Mouse (Mus musculus) right cerebral cortex, adult 18-20 months (tissue): ENCODE results near the gene Pafah1b3.
A peak's percentile ranks its signal among the peaks of the same experiment; 100 is the strongest.

Experiments
- DNase-seq: peaks from one replicate; pipeline ENCODE4 v3.0.0; 2022; ENCODE audit warnings: mixed read lengths

The Pafah1b3 gene

DNA sequence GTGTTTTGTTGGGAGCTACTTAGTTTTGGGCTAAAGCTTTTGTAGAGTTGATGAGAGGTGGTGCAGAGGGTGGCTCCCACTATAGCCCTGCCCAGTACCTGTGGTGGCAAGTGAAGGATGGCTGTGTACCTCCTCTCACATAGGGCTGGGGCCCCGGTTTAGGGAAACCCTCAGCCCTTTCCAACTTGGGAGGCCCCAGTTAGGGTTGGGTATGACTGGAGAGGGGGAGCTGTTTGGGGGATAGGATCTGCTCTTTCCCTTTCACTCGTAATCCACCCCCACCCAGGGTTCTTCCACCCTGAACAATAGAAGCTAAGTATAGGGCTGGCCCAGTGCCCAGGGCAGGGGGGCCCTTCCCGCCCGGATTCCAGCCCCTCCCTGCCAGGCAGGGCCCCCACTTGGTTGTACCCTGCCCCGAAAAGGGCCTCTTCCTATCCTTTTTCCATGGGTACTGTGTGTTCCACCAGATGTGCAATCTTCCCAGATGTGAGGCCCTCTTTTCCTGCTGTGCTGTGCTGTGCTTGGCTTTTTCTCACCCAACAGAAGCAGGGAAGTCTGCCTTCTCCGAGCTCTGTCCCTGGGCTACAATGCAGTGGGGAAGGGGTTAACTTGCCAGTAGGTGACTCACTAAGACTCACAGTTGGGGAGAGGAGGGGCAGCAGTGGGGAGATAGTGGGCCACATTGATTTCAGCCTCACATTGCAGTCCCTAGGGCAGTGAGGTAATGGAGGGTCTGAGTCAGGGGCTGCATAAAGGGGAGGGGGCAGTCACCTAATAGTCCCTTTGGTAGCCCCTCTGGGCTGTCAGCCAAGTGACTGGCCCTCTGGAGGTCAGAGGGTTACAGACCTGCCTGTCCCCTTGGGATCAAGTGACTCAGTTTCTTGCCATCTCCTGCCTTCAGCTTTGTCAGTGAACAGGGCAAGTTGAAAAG, 17.7 kb downstream of the Pafah1b3 start:
- DNase-seq = peak; percentile 32

DNA sequence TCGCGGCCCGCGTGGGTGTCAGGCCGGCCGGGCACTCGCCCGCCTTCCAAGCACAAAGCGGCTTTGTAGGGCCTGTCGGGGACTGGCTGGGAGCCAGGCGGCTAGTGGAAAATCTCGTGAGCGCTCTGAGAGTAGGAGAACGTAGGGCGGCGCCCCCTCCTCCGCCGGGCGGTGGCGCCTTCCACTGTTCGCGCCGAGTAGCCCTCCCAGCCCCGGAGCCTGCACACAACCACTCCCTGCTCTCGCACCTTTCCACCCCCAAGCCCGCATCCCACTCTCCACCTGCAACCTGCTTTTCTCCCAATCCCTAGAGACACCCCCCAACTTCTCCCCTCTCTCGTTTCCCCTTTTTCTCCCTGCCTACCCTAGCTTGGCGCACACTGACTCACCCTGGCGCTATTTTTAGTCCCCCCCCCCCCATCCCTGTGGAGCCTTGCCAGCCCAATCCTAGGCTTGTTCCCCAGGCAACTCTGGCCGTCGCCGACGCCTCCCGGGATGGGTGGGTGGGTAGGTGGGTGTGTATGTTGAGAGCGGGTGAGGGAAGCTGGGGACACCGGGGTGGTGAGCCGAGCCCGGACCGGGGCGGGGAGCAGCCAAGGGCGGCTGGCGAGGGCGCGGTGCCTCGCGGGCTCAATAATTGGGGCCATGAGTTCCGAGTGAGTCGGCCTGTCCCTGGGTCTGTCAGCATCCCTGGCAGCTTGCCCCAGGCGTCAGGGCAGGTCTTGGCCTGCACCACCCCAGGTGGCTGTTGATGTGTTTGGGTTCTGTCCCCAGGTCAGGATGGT, 18.5 kb downstream of the Pafah1b3 start:
- peak; percentile 92 for DNase-seq

DNA sequence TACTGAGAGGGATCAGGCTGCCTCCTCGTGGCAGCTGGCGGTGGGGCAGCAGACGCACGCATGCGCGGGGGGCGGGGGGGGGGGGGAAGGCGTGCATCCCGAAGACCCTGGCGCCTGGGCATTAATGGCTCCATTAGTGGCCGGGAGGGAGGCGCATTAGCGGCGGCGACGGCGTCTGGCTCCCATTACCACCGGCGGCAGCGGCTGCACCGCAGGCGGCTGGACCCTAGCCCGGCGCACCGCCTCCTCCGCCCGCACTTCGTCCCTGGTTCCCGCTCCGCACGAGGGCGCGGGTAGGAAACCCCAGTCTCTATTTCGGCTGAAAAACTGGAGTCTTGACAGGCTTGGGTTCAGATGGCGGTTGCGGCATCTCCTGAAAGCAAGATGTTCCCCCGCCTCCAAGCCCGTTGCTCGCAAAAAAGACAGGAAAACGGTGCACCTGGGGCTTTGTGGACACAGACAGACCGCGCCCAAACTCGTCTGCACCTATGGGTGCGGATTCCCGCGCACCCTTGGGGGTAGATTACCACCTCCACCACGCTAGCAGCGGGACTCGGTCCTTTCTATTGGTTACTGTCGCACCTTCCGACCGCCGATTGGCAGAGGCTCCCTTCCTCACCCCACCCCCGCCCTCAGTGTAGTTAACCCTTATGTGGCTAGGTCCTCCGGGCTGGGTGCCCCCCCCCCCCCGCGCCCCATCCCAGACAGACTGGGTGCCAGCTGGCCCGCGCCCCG, 19.3 kb downstream of the Pafah1b3 start:
- peak; percentile 88 for DNase-seq

DNA sequence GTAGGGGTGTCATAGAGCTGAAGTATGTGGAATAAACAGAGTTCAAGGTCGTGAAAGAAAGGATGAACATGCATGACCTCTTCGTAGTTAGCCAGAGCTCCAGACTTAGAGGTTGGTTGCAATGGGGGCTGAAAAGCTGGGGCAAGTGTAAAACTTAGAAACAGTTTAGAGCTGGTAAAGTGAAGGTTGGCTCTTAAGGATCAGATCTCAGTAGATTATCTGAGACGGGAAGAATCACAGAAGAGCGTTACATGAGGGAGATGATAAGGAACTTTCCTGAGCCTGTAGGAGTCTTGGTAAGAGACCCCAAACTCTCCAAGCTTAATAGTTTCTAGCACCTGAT, 19.8 kb downstream of the Pafah1b3 start:
- no peak for DNase-seq

DNA sequence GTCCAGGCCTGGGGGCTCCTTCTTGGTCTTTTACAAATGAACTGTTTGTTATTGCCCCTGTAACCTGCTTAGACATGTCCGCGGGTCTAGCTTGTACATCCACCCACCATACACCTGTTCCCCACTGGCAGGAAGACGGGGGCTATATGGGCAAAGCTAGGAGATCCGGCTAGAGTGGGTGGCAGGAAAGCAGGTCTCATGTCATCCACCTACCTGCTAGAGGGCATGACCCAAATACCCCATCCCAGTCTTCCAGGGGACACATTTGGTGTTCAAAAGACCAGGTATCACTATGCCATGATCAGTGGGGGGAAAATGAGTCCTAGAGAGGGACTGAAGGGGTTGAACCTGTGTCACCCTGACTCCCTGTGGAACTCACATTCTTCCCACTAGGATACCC, 20.4 kb downstream of the Pafah1b3 start:
- DNase-seq = no peak

DNA sequence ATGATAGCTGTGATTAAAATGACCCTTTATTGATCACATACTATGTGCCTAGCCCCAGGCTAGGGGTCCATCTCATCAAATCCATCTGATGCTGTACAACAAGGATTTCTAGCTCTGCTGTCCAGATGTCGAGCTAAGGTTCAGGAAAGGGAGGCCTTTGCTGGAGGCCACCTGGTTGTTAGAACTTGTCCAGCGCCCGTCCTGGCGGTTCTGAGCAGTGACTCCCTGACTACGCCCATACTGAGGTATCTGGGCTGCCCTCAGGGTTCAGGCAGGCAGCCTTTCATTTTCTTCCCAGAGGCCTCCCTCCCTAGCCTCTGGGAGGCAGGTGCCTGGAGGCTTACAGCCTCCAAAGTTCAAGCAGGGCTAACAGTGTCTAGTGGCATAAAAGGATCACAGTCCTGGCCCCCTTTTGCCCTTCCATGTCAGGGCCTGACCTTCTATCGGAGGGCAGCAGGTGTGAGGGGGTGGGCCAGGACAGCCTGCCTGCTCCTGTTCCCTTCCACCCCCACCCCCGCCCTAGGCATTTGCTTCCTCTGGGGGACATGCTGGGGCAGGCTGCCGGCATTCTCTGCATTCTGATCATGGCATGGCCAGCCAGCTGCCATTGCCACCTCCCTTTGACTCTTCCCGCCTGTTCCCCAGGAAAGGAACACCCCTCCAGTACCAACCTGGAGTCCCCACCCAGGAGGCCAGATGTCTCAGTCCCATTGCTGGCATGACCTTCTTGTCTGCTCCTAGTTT, 22.1 kb downstream of the Pafah1b3 start:
- no peak for DNase-seq

DNA sequence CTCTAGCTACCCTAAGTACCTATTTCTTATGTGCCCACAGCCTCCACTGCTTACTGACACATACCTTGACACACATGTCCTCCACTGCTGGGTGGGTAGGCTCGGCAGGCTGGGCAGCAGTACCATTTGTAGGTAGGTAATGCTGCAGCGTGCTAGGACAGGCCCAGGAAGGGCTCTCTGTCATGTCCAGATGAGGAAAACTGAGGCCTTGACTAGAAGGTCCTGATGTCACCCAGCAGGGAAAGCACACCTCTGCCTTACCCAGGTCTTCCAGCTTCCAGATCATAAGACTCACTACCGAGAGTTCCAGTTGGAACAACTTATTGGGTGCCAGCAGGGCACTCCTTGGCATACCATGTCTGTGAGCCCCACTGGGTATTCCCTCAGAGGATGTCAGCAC, 22.8 kb downstream of the Pafah1b3 start:
- no peak for DNase-seq

DNA sequence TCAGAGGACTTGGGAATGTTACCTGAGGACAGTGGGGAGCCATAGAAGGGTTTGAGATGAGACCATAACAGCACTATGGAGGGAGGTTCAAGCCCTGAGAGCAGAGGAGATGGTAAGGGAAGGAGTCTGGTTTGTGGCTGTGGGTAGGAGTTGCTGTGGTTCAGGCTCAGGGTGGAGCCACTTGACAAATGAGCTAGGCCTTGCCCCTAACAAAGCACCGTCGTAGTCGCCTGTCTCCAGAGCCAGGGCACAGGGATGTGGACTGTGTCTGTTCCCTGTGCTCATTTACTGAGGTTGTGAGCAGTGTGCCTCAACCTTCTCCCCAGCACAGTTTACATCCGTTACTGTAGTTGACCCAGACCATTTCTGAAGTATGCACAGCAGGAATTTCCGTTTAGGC, 23.2 kb downstream of the Pafah1b3 start:
- DNase-seq = no peak

DNA sequence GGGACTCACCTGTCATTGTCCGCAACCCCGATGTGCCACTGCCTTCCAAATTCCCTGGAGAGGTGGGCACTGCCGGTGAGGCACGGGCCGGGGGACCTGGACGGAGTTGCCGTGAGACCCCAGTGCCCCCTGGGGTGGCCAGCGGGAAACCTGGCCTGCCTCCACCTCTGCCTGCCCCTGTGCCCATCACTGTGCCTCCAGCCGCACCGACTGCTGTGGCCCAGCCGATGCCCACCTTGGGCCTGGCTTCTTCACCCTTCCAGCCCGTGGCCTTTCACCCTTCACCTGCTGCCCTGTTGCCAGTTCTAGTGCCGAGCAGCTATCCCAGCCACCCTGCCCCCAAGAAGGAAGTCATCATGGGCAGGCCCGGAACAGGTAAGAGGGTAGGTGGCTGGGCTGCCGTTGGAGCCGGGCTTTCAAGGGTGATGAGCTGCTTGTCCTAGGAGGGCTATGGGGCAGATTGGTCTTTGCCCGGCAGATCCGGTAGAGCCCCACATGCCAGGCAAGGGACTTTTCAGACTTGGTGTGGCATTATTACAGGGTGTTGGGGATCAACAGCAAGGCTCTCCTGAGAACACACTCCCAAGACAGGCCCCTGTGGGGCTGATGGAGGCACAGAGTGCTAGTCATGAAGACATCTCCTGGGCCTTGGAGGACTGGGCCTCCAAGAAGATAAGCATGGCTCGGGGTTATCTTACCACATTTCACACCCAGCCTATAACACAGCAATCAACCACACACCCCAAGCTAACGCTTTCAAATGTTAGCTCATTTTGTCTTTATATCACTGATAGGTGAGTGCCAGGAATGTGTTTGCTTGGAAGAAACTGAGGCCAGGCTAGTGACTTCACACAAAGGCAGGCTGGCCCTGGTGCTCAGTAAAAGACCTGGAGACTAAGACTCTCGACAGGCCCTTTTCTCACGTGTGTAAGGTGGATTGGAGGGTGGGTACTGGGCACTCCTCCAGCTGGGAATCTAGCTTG, 24.2 kb downstream of the Pafah1b3 start:
- DNase-seq = no peak

DNA sequence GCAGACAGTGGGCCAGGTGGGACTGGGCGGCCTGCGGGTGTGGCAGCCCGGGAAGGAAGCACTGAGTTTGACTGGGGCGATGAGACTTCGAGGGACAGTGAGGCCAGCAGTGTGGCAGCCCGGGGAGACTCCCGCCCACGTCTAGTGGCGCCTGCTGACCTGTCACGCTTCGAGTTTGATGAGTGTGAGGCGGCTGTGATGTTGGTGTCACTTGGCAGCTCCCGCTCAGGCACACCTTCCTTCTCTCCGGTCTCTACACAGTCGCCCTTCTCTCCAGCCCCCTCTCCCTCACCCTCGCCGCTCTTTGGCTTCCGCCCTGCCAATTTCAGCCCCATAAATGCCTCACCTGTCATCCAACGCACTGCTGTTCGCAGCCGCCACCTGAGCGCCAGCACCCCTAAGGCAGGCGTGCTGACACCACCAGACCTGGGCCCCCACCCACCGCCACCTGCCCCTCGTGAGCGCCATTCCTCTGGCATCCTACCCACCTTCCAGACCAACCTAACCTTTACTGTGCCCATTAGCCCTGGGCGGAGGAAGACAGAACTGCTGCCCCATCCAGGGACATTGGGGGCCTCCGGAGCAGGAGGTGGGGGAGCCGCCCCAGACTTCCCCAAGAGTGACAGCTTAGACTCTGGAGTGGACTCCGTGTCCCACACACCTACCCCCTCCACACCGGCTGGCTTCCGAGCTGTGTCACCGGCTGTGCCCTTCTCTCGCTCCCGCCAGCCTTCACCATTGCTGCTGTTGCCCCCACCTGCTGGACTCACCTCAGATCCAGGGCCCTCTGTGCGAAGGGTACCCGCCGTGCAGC, 25.1 kb downstream of the Pafah1b3 start:
- DNase-seq = no peak

DNA sequence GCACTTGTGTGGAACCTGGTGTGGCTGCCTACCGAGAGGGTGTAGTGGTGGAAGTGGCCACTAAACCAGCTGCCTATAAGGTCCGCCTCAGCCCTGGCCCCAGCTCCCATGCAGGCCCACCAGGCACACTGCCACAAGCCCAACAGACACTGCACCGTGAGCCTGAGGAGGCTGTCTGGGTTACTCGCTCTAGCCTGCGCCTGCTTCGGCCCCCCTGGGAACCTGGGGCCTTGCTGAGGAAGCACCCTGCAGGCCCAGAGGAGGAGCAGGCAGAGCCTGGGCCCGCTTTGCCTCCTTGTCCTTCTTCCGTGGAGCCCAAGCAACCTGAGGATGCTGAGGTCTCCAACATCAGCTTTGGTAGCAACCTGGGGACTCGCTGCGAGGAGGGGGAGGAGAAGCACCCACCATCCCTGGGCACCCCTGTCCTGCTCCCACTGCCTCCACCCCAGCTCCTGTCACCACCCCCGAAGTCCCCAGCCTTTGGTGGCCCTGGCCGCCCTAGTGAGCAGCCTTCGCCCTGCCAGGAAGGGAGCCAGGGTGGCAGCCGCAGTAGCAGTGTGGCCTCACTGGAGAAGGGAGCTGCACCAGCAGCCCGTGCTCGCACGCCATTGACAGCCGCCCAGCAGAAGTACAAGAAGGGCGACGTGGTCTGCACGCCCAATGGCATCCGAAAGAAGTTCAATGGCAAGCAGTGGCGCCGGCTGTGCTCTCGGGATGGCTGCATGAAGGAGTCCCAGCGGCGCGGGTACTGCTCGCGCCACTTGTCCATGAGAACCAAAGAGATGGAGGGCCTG, 25.9 kb downstream of the Pafah1b3 start:
- DNase-seq = no peak

DNA sequence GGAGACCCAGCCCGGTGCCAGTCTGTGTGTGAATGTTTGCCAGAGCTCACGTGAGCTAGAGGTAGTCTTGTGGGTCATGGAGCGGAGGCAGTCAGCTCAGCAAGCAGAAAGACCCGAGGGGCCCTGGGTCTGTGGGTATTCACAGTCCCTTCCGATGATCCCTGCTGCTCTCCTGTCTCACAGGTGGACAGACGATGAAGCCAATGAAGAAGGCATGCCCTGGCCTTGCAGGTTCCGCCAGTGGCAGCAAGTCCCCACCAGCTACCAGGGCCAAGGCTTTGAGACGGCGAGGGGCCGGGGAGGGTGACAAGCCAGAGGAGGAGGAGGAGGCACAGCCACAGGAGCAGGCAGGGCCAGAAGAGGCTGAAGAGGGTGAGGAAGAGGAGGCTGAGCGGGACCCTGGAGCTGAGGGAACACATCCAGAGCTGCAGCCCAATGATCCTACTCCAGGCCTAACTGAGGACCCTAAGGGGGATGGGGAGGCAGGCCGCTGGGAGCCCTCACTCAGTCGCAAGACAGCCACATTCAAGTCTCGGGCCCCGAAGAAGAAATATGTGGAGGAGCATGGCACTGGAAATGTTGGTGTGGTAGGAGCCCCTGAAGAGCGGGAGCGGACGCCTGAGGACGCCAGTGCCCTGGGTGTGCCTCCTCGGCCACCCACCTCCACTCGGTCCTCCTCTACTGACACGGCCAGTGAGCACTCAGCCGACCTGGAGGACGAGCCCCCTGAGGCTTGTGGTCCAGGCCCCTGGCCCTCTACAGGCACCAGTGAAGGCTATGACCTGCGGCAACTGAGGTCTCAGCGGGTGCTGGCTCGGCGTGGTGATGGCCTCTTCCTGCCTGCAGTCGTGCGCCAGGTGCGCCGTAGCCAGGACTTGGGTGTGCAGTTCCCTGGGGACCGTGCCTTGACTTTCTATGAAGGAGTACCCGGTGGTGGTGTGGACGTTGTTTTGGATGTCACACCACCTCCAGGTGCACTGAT, 26.8 kb downstream of the Pafah1b3 start:
- no peak for DNase-seq

DNA sequence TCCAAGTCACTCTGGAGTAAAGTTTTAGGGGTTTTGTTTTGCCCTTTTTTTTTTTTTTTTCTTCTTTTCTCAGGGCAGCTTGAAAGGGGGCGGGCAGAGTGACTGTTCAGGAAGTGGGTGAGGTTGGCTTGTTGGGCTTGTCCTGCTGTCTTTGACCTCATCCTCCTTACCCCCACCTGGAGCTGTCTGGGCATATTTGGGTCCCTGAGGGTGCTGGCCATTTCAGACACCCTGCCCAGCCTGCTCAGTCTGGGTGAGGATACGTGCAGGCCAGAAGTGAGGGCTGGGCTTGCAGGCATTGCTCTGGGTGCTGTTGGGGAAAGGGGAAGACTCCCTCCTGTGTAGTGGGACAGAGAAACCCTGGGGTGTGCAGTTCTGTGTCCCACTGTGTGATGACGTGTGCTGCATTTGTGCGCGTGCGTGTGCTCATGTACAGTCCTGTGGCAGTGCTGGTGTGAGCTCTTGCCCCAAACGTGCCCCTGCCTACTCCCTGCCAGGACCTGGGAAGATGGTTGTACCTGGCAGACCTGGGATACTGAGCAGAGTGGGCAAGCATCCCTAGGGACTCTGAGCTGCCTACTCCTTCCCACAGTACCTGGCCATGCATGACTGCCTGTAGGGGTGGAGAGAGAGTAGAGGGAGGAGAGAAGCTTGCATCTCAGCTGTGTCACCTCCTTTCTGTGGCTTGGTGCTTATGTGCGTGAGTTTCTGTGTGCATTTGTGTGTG, 28.1 kb downstream of the Pafah1b3 start:
- no peak for DNase-seq

DNA sequence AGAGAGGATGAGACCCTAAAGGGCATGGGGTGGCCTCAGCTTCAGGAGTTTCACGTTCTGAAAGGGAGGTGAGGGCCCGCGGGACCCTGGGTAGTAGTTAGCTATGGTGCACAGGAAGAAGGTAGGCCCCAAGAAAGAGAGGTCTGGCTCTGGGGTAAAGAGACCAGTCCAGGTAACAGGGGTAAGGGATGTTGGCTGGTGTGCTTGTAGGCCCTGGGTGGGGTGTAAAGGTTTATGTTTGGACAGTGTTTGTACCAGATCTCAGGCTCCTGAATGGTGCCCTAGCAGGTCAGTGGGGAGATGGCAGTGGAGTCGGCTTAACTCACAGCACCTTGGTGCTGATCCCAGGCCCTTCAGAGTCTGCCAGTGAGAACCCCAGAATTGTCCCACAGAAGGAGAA, 28.8 kb downstream of the Pafah1b3 start:
- DNase-seq = no peak

DNA sequence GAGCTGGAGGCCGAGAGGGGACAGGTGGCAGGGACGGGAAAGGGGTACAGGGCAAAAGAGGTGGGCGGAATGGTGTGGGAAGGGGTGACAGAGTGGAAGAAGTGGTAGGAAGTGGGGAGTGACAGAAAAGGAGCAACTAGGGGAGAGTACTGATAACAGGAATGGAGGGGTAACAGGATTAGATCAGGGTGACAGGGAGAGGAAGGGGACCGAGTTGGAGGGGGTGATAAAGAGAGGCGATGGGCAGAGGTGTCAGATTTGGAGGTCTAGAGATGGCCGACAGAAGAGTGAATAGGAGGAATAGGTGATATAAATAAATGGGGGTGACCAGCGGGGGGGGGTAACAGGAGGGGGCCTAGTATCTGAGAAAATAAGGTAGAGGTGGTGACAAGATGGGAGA, 29.2 kb downstream of the Pafah1b3 start:
- no peak for DNase-seq

DNA sequence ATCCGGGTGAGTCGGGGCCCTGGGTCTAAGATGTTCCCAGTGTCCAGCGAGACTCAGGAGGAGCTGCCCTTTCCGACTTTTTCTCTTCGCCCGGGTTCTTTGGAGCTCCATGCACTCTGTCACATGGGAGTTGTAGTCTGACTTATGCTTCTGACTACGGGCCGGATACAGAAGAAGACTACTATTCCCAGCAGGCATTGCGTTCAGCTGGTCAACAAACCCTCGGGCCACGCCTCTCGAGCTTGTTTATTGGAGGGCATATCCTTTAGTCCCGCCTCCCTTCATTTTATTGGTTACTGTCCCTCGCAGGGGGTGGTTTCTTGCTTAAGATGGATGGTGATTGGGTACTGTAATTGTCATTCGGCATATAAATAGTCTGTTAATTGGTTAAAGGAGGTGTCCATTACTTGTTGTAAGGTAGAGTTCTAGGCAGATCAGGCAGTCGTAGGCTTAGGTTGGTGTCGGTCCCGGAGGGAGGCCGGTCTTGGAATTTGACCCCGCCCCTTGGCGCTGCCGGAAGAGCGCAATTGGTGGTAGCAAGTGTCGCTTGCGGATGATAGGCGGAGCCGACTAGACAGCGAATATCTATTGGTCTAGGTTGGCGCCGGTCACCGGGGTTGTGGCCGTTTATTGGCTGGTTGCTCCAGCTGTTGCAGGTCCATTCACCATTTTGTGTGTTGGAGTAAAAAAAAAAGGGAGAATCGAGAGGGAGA, 29.9 kb downstream of the Pafah1b3 start:
- DNase-seq = peak; percentile 100

DNA sequence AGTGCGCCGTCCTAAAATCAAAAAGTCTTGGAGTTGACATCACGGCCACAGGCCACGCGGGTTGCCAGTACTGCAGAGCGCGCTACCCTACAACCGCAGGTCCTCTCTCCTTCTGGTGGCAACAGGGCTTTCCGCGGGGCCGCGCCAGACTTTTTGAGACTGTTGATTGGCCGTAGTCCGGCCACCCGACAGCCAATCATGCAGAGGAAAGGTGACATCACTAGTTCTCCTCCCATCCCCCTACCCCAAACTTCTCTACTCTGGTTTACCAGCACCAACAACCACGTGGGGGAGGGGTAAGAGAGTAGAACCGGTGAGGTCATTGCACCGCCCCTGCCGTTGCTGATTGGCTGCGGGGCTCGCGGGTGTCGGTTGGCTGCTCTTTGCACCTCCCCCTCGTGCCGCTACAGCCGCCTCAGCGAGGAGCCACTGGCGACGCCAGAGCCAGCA, 30.5 kb downstream of the Pafah1b3 start, which contains the start of gene Cic:
TSS of gene Cic (plus strand) at position 404 of the 450 bp plus-strand sequence.
- peak; percentile 99 for DNase-seq
